Mouse (Mus musculus) lung, postnatal 10 days (tissue): ENCODE data around the gene Camta1.

ENCODE experiments used
- DNase-seq: peaks from one replicate; pipeline ENCODE4 v3.0.0; 2021

Gene Camta1

DNA sequence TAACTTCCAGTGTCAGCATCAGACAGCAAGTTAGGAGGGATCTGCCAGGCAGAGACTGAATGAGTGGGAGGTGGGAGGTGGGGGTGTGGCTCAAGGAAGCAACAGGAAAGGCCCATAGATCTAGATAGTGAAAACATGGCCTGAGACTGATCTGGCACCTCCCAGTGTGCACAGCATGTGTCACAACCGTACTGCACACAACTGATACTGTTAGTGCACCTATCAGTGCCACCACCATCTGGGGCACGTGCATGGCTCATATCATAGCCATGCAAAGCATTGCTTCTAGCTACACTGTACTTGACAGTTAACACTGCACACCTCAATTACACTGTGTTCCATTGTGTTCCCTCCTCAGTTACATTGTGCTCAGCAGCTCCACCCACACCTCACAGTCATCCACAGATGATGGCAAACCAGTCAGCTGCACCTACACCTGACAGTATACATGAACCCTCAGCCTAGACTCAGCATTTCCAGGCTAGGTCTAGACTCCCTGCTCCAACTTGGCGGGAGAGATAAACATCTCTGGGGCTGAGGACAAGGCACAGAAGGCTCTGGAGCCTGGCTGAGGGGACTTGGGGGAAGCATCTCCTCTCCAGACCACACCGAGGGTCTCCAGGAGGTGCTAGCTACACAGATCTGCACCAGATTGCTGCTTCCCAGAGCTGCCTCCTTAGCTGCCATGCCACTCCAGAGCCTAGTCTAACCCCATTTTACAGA lies 131.5 kb downstream of the Camta1 start:
- DNase-seq = no peak

DNA sequence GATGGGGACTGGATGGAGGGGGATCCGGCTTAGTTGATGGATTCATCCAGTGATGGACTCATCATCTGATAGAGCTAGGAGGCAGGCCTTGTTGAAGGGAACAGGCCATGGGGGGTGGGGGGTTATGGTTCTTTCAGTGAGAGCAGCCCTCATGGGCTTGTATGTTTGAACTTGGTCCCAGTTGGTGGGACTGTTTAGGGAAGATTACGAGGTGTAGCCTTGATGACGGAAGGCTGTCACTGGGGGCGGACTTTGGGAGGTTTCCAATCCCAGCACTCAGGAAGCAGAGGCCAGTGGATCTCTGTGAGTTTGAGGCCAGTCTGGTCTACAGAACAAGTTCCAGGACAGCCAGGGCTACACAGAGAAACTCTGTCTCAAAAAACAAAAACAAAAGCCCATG lies 132.6 kb downstream of the Camta1 start:
- DNase-seq = no peak

GRCm38 (mm10) chr4:151728391-151729065 lies 133.1 kb downstream of the Camta1 start:
- DNase-seq = no peak

GRCm38 (mm10) chr4:151726396-151726795 lies 135.3 kb downstream of the Camta1 start:
- no peak for DNase-seq

DNA sequence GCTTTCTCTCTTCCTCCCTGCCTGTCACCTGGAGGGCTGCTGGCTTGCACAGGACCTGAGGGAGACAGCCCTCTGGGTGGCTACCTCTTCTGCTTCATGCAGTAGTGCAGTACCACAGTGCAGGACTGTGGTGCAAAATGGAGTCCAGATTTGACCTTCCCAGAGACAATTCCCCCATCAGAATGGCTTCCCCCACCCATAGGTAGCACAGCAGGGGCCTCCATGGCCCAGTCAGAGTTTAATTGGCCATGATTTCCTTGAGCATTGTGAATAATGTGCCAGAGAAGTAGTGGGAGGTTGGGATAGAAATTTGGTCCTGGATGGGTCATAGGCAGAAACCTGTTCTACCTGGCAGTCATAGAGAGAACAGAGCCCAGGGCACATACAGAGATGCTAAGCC lies 136.8 kb downstream of the Camta1 start:
- DNase-seq = no peak

DNA sequence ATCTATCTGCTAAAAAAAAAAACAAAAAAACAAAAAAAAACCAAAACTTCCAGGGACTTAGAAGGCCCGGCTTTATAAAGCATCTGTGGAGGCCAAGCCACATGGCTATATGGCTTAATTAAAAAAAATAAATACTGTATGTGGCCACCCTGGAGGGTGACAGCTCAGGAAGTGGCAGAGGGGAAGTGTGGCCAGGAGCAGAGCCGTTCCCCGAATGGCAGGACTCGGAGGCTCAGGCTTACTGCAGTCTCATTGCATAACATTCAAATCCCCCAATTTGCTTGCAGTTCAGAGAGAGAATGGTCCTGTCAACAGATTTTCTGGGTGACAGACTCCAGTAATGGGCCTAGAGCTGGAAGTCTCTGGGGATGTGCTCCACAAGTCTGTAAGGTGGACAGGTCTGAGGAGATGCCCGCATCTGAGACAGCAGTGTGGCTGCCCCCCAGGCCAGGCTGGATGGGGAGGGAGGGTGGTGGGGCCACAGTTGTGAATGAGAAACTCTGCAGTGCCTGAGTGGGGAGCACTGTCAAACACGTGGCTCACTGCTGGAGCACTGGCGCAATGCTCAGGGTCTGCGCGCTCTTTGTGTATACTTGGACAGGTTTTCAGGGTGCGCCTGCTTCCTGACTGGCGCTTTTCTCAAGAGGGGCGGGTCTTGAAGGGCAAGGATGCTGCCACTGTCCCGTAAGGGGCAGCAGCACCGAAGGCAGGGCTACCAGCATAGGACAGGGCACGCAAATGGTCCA lies 140.8 kb downstream of the Camta1 start:
- DNase-seq = no peak

DNA sequence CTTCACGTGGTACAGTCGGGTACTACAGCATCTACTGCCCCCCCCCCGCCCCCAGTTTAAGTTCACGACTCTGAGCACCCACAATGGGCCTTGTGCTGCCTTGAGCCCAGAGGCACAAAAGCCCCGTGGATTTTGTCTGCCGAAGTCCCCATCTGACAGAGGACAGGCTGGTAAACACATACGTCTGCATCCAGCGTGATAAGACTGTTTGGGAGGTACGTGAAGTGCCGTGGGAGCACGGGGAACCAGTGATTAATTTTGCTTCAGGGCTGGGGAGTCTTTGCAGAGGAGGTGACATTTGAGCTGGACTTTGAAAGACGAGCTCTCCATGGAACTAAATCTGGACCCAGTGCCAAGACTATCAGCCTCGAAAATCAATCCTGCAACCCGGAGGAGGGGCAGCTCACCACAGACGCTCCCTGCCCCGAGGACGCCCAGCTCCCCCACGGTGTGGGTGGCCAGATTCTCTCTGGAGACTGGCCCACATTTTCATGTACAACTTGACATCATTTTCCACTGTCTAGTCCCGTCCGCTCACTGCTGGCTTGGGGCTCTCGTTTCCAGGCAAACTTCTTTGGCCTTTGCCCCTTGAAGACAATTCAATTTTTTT lies 142.7 kb downstream of the Camta1 start:
- DNase-seq = peak; percentile 46

DNA sequence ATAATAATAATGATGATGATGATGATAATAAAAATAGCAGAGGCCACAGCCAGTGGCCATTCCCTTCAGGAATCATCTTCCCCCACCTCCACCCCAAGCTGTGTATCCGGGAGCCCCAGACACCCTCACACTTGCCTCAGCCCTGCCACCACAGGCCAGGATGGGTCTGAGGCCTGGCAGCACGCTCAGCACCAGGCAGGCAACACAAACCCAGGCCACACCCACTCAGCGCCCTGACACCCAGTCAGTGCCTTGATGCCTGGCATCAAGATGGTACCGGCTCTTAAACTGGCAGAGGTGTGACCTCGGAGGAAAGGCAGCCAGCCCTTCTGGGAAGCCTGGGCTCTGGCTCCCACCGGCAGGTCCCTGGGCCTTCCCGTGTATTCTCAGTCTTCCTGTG lies 143.8 kb downstream of the Camta1 start:
- no peak for DNase-seq

- no peak for DNase-seq
These were observed 148.0 kb downstream of the Camta1 start for GRCm38 (mm10) chr4:151713714-151714113.

GRCm38 (mm10) chr4:151711406-151711805 lies 150.3 kb downstream of the Camta1 start:
- no peak for DNase-seq

GRCm38 (mm10) chr4:151710522-151710921 lies 151.2 kb downstream of the Camta1 start:
- no peak for DNase-seq

DNA sequence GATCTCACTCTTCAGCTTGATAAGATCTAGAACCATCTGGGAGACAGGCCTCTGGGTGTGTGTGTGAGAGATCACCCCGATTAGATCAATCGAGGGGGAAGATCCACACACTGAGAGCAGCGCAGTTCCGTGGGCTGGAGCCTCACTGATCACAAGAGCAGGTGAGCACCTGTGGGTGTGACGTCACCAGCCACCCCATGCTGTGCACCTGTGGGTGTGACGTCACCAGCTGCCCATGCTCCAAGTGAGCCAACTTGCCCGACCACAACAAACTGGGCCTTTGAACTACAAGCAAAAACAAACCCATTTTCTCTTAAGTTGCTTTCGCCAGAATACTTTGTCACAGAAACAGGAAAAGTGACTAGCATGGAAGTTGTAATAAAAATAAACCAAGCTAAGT lies 152.4 kb downstream of the Camta1 start:
- DNase-seq = no peak

- DNase-seq = no peak
These were observed 158.5 kb downstream of the Camta1 start for GRCm38 (mm10) chr4:151703069-151703735.

- DNase-seq = no peak
These were observed 159.2 kb downstream of the Camta1 start for GRCm38 (mm10) chr4:151702463-151702862.

DNA sequence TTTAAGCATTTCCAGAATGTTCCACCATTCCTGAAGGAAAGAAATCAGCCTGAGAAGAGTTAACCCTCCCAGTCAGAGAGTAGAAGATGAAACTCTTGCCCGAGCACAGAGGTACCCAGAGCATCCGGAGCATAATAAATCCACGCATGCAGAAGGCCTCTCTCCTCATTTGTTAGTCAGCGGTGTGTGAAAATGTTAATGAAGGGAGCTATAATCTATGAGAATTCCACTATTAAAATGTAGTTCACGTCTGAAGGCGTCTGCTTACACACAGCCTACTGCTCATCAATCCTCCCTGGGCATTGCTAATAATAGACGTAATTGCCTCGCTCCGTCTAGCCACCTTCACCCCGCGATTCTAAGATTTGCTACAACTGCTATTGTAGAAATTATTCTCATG lies 165.7 kb downstream of the Camta1 start:
- no peak for DNase-seq

- no peak for DNase-seq
These were observed 167.1 kb downstream of the Camta1 start for GRCm38 (mm10) chr4:151694531-151694930.

DNA sequence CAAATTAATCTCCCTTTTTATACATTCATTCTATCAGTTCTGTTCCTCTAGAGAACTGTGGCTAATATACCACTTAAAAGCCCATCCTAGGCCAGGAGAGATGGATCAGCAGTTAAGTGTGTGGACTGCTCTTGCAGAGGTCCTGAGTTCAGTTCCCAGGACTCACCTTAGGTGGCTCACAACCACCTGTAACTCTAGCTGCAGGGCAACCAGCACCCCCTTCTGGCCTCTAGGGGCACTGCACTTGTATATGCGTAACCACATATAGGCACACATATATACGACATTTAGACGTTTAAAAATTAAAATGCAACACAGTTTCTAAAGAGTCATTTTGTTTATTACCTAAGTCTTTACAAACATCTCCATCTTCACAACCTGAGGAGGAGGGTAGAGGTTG lies 167.6 kb downstream of the Camta1 start:
- DNase-seq = no peak

- no peak for DNase-seq
These were observed 171.6 kb downstream of the Camta1 start for GRCm38 (mm10) chr4:151690041-151690440.

DNA sequence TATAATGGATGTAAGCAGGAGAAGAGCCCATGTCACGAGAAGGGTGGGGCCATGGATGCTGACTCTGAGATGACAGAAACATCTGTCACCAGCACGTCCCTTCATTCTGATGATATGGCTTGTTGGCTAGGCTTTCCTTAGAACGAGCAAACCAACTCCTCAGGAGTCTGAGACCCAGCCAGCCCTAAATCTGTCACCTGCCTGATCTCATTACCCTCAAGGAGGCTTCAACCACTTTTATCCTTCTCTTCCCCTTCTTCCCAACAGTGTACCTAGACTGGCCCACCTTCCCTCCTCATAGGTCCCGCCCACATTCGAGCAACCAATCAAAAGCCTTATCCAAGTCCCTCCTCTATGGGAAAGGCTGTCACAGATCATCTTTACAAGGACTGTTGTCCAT lies 173.5 kb downstream of the Camta1 start:
- DNase-seq = no peak

GRCm38 (mm10) chr4:151684596-151684995 lies 177.1 kb downstream of the Camta1 start:
- no peak for DNase-seq

GRCm38 (mm10) chr4:151682831-151683488 lies 178.7 kb downstream of the Camta1 start:
- DNase-seq = no peak

DNA sequence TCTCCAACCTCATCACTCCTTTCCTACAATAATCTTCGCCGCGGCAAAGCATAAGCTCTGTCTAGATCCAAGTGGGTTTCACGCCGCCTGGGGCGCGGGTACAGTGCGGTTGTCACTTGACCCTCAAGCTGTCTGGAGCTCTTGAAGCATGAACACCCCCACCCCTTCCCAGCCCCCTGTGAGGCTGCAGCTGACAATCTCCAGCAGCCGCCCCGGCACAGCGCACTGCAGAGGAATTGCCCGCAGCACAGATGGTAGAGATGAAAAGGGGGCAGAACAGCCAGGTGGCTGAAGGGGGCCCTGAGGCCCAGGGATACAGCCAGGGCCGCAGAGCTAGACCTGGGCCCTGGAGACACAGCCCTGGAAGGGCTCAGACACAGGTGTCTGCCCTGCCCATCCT lies 189.2 kb downstream of the Camta1 start:
- no peak for DNase-seq
